Mouse (Mus musculus): ENCODE results near the gene Mark4. TPM values are rescaled to one million over a fixed set of nuclear protein-coding genes. Genes with fewer than 3 reads are reported as not detected.
A peak's percentile ranks its signal among the peaks of the same experiment; 100 is the strongest.

Gene Mark4
- polyA plus RNA-seq, 1 experiment from 2014 or later: 9.7 TPM

DNA sequence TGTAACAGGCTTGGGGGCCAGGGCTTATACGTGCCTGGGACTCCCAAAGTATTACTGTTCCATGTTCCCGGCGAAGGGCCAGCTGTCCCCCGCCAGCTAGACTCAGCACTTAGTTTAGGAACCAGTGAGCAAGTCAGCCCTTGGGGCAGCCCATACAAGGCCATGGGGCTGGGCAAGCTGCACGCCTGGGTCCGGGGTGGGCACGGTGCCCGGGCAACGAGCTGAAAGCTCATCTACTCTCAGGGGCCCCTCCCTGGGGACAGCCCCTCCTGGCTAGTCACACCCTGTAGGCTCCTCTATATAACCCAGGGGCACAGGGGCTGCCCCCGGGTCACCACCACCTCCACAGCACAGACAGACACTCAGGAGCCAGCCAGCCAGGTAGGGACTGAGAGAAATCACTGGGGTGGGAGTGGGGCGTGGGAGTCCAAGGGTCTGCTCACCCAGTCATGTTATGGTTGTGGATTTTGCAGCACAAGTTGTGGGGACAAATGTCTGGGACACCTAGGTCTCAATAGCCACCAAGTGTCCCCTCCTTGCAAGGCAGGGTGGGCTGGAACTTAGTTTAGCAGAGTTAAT is 47.8 kb downstream of the Mark4 start:
- Histone ChIP-seq H3K27ac (ENCODE audit: low read length) (no peak overlapping the region), H3K4me1 (ENCODE audit: control insufficient read depth, insufficient read depth, low read length) (no peaks in the 10 kb centered on the region), H3K4me2 (replicated peaks; ENCODE audit: low read depth, low read length) (no peak overlapping the region), H3K9me3 (ENCODE audit: control insufficient read depth, low read depth, low read length) (0 out of 2 replicates have a peak, but pooled peaks cover 4% of the 10 kb centered on the region), H3K4me3 (ENCODE audit: low read depth, low read length) (no peak overlapping the region), H3K9ac (replicated peaks; ENCODE audit: low read depth, low read length) (no peak overlapping the region), H3K27me3 (ENCODE audit: control insufficient read depth, insufficient read depth, low read length) (no peaks in the 10 kb centered on the region), H3K36me3 (ENCODE audit: control insufficient read depth, insufficient read depth, low read length) (no peaks in the 10 kb centered on the region)
- WGBS: 80% methylated on average over 11 of the region's 11 CpGs
- ATAC-seq (ENCODE audit: insufficient number of reproducible peaks, insufficient read depth, low FRiP score, low read depth): no peak

DNA sequence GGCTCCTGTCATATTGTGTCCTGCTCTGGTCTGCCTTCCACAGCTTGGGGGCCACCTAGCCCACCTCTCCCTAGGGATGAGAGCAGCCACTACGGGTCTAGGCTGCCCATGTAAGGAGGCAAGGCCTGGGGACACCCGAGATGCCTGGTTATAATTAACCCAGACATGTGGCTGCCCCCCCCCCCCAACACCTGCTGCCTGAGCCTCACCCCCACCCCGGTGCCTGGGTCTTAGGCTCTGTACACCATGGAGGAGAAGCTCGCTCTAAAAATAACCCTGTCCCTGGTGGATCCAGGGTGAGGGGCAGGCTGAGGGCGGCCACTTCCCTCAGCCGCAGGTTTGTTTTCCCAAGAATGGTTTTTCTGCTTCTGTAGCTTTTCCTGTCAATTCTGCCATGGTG is 48.9 kb downstream of the Mark4 start:
- H3K4me1 ChIP-seq (ENCODE audit: control insufficient read depth, insufficient read depth, low read length): no peaks in the 10 kb centered on the region
- no peaks in the 10 kb centered on the region for H3K36me3 ChIP-seq (ENCODE audit: control insufficient read depth, insufficient read depth, low read length)
- H3K4me2 ChIP-seq (replicated peaks; ENCODE audit: low read depth, low read length): no peak overlapping the region
- no peak overlapping the region for H3K9ac ChIP-seq (replicated peaks; ENCODE audit: low read depth, low read length)
- H3K4me3 ChIP-seq (ENCODE audit: low read depth, low read length): no peak overlapping the region
- 0 out of 2 replicates have a peak, but pooled peaks cover 4% of the 10 kb centered on the region for H3K9me3 ChIP-seq (ENCODE audit: control insufficient read depth, low read depth, low read length)
- no peak for ATAC-seq (ENCODE audit: insufficient number of reproducible peaks, insufficient read depth, low FRiP score, low read depth)
- 49% methylated on average over 6 of the region's 6 CpGs for WGBS
- no peaks in the 10 kb centered on the region for H3K27me3 ChIP-seq (ENCODE audit: control insufficient read depth, insufficient read depth, low read length)
- H3K27ac ChIP-seq (ENCODE audit: low read length): no peak overlapping the region

DNA sequence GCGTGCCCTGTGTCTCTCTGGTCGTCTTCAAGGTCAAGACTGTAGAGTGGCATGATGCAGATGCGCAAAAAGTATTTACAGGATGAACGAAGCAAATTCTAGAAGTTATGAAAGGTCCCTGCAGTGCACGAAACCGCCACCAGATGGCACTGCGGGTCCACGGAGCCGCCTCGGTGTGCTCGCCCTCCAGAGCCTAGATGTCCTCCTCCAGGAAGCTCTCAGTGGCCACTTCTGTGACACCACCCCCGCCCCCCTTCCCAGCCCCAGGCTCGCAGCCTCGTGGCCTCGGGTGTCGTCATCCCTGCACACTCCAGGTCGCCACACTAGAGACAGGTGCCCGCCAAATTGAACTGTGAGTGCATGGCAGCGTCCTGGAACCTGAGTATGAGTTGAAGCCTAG is 53.2 kb downstream of the Mark4 start:
- H3K4me3 ChIP-seq (ENCODE audit: low read depth, low read length): no peak overlapping the region
- H3K4me2 ChIP-seq (replicated peaks; ENCODE audit: low read depth, low read length): peak overlapping the region; percentile 28; the same call in 1 of the 2 replicates
- H3K4me1 ChIP-seq (ENCODE audit: control insufficient read depth, insufficient read depth, low read length): no peaks in the 10 kb centered on the region
- H3K27me3 ChIP-seq (ENCODE audit: control insufficient read depth, insufficient read depth, low read length): 0 out of 2 replicates have a peak, but pooled peaks cover 4% of the 10 kb centered on the region
- ATAC-seq (ENCODE audit: insufficient number of reproducible peaks, insufficient read depth, low FRiP score, low read depth): peak; percentile 57; the same call in 1 of the 2 replicates
- no peak overlapping the region for H3K27ac ChIP-seq (ENCODE audit: low read length)
- no peaks in the 10 kb centered on the region for H3K36me3 ChIP-seq (ENCODE audit: control insufficient read depth, insufficient read depth, low read length)
- no peaks in the 10 kb centered on the region for H3K9me3 ChIP-seq (ENCODE audit: control insufficient read depth, low read depth, low read length)
- 3% methylated on average over 19 of the region's 19 CpGs for WGBS
- H3K9ac ChIP-seq (replicated peaks; ENCODE audit: low read depth, low read length): no peak overlapping the region

DNA sequence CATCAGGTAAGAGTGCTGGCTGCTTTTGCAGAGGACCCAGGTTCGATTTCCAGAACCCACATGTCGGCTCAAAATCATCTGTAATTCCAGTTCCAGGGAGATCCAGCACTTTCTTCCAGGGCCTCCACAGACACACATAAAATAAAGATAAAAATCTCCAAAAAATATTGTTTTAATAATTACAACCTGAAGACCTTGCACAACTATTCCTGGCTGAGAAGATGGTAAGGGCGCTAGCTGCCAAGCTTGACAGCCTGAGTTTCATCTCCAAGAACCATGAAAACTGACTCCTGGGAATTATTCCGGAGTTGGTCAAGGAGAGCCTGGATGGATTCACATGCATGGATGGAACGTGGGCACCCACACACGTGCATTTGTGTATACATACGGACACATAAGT is 54.1 kb downstream of the Mark4 start, which contains the start of gene Ckm:
Gene Ckm (plus strand): TSS at position 301 of the 400 bp plus-strand sequence.
- no peak for ATAC-seq (ENCODE audit: insufficient number of reproducible peaks, insufficient read depth, low FRiP score, low read depth)
- 50% methylated on average over 7 of the region's 7 CpGs for WGBS
- peak within 1 kb of the TSS; percentile 41 for H3K9ac ChIP-seq (replicated peaks; ENCODE audit: low read depth, low read length)

DNA sequence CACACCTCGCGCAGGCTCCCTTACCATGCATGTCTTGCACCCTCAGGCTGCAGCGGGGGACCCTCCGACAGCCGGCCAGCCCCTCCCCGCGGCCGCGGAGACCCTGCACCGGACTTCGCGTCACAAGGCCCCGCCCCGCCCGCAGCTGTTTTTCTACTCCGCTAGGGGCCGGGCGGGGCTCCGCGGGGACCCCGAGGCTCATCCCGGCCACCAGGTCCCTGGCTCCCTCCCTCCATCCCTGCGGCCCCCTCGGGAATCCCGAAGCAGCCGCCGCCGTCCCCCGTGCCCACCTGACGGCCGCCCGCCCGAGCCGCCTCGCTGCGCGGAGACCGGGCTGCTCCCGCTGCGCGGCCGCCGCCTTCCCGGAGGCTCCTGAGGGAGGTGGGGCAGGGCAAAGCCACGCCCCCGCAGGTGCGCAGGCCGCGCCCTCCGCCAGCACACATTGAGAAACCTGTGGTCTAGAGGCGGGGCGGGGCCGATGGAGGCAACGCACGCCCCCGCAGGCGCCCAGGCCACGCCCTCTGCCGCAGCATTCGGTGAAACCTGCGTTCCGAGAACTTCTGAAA is 54.8 kb downstream of the Mark4 start, which contains the start of gene Klc3:
Gene Klc3 (minus strand): TSS at position 374 of the 566 bp plus-strand sequence.
- peak within 1 kb of the TSS; percentile 41 for H3K9ac ChIP-seq (replicated peaks; ENCODE audit: low read depth, low read length)
- no peaks in the 10 kb centered on the region for H3K36me3 ChIP-seq (ENCODE audit: control insufficient read depth, insufficient read depth, low read length)
- peak; percentile 80 for ATAC-seq (ENCODE audit: insufficient number of reproducible peaks, insufficient read depth, low FRiP score, low read depth)
- 0 out of 2 replicates have a peak, but pooled peaks cover 4% of the 10 kb centered on the region for H3K27me3 ChIP-seq (ENCODE audit: control insufficient read depth, insufficient read depth, low read length)
- no peaks in the 10 kb centered on the region for H3K9me3 ChIP-seq (ENCODE audit: control insufficient read depth, low read depth, low read length)
- H3K4me3 ChIP-seq (ENCODE audit: low read depth, low read length): peak within 1 kb of the TSS; percentile 56
- WGBS: 1% methylated on average over 53 of the region's 62 CpGs
- H3K4me1 ChIP-seq (ENCODE audit: control insufficient read depth, insufficient read depth, low read length): 0 out of 2 replicates have a peak, but pooled peaks cover 6% of the 10 kb centered on the region
- no peak within 1 kb of the TSS for H3K27ac ChIP-seq (ENCODE audit: low read length)
- H3K4me2 ChIP-seq (replicated peaks; ENCODE audit: low read depth, low read length): peak within 1 kb of the TSS; percentile 77

More for the DNA sequence above, 54.1 kb downstream of the Mark4 start, which contains the start of gene Ckm:
- 0 out of 2 replicates have a peak, but pooled peaks cover 4% of the 10 kb centered on the region for H3K27me3 ChIP-seq (ENCODE audit: control insufficient read depth, insufficient read depth, low read length)
- no peak within 1 kb of the TSS for H3K27ac ChIP-seq (ENCODE audit: low read length)
- H3K4me3 ChIP-seq (ENCODE audit: low read depth, low read length): peak within 1 kb of the TSS; percentile 56
- H3K4me1 ChIP-seq (ENCODE audit: control insufficient read depth, insufficient read depth, low read length): 0 out of 2 replicates have a peak, but pooled peaks cover 4% of the 10 kb centered on the region
- H3K4me2 ChIP-seq (replicated peaks; ENCODE audit: low read depth, low read length): peak within 1 kb of the TSS; percentile 77
- no peaks in the 10 kb centered on the region for H3K9me3 ChIP-seq (ENCODE audit: control insufficient read depth, low read depth, low read length)
- H3K36me3 ChIP-seq (ENCODE audit: control insufficient read depth, insufficient read depth, low read length): no peaks in the 10 kb centered on the region

DNA sequence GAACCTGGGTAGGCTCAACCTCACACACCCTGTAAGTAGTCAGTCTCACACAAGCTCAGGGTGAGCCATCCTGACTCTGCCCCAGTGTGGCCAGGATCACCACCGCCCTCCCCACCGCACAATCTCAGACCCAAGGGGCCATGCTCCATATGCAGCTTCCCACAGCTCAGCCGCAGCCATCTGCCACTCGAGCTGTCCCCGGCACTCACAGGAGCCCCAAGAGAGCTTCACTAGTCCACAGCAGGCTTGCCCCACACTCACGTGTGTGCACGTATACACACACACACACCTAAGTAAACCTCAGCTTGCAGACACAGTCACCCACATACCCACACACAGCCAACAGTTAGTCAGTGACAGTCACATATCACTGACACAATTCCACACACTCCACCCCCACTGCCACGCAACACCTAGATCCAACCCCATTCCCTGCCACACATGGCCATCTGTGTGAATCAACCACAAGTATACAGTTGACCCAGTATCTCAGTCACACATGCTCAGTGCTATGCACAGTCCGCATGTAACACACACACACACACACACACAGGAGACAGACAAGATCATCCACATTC is 56.0 kb downstream of the Mark4 start:
- Histone ChIP-seq H3K4me1 (ENCODE audit: control insufficient read depth, insufficient read depth, low read length) (0 out of 2 replicates have a peak, but pooled peaks cover 6% of the 10 kb centered on the region), H3K4me3 (ENCODE audit: low read depth, low read length) (no peak overlapping the region), H3K27ac (ENCODE audit: low read length) (no peak overlapping the region), H3K27me3 (ENCODE audit: control insufficient read depth, insufficient read depth, low read length) (0 out of 2 replicates have a peak, but pooled peaks cover 4% of the 10 kb centered on the region), H3K36me3 (ENCODE audit: control insufficient read depth, insufficient read depth, low read length) (no peaks in the 10 kb centered on the region), H3K9ac (replicated peaks; ENCODE audit: low read depth, low read length) (no peak overlapping the region), H3K9me3 (ENCODE audit: control insufficient read depth, low read depth, low read length) (no peaks in the 10 kb centered on the region), H3K4me2 (replicated peaks; ENCODE audit: low read depth, low read length) (no peak overlapping the region)
- WGBS: 84% methylated on average over 9 of the region's 9 CpGs
- no peak for ATAC-seq (ENCODE audit: insufficient number of reproducible peaks, insufficient read depth, low FRiP score, low read depth)

DNA sequence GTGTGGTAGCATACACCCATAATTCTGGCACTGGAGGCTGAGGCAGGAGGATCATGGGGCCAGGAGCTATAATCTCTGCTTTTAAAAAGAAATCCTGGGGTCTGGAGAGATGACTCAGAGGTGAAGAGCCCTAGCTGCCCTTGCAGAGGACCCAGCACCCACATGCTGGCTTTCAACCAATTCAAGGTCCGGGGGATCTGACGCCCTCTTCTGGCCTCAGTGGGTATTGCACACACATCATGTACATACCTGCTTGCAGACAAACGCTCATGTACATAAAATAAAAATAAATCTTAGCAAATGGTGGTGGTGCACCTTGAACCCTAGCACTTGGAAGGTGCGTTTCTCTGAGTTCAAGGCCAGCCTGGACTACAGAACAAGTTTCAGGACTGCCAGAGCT is 57.7 kb downstream of the Mark4 start:
- Histone ChIP-seq H3K27ac (ENCODE audit: low read length) (no peak overlapping the region), H3K27me3 (ENCODE audit: control insufficient read depth, insufficient read depth, low read length) (0 out of 2 replicates have a peak, but pooled peaks cover 4% of the 10 kb centered on the region), H3K4me2 (replicated peaks; ENCODE audit: low read depth, low read length) (no peak overlapping the region), H3K4me3 (ENCODE audit: low read depth, low read length) (no peak overlapping the region), H3K9me3 (ENCODE audit: control insufficient read depth, low read depth, low read length) (no peaks in the 10 kb centered on the region), H3K9ac (replicated peaks; ENCODE audit: low read depth, low read length) (no peak overlapping the region), H3K4me1 (ENCODE audit: control insufficient read depth, insufficient read depth, low read length) (0 out of 2 replicates have a peak, but pooled peaks cover 6% of the 10 kb centered on the region), H3K36me3 (ENCODE audit: control insufficient read depth, insufficient read depth, low read length) (no peaks in the 10 kb centered on the region)
- no peak for ATAC-seq (ENCODE audit: insufficient number of reproducible peaks, insufficient read depth, low FRiP score, low read depth)
- WGBS: 92% methylated on average over 4 of the region's 4 CpGs

DNA sequence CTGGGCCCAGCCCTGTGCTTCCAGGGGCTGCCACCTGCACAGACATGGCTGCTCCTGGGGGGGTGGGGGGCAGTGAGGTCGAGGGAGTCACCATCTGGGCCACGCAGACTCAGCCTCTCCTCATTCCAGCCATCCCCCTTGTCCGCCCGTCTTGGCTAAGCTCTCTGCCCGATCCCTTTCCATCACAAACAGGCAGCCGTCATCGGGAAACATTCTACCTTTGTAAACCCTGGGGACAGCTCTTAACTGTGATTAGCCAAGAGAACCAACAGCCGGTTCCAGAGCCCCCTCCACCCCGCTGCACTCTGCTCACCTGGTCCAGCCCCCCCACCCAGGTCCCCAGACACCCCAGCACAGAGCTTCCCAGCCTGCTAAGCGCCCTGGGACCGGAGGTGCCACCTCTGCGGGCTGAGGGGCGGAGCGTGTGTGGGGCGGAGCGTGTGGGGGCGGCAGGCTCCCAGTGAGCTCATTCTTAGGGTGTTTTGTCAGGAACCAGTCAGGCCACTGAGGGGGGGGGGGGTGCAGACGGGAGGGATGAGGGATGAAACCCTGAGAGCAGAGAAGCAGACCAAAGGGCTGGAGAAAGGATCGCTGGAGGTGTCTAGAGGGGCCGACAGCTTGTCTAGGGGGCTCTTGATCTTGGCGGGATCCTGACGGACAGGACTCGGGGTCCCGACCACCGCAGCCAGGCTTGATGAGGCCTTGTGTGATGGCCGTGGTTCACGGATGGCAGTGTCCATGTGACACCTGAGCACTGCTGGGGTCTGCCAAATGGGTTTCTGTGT is 58.9 kb downstream of the Mark4 start:
- Histone ChIP-seq H3K27me3 (ENCODE audit: control insufficient read depth, insufficient read depth, low read length) (0 out of 2 replicates have a peak, but pooled peaks cover 4% of the 10 kb centered on the region), H3K4me1 (ENCODE audit: control insufficient read depth, insufficient read depth, low read length) (0 out of 2 replicates have a peak, but pooled peaks cover 6% of the 10 kb centered on the region), H3K36me3 (ENCODE audit: control insufficient read depth, insufficient read depth, low read length) (peaks cover 7% of the 10 kb centered on the region; the same call in 1 of the 2 replicates), H3K4me3 (ENCODE audit: low read depth, low read length) (peak overlapping the region; percentile 26), H3K9me3 (ENCODE audit: control insufficient read depth, low read depth, low read length) (no peaks in the 10 kb centered on the region), H3K9ac (replicated peaks; ENCODE audit: low read depth, low read length) (peak overlapping the region; percentile 6; the same call in 1 of the 2 replicates), H3K4me2 (replicated peaks; ENCODE audit: low read depth, low read length) (peak overlapping the region; percentile 55), H3K27ac (ENCODE audit: low read length) (0 out of 2 replicates have a peak overlapping the region, but pooled peaks have one; percentile 15)
- peak; percentile 57 for ATAC-seq (ENCODE audit: insufficient number of reproducible peaks, insufficient read depth, low FRiP score, low read depth)
- 2% methylated on average over 26 of the region's 27 CpGs for WGBS
